Mouse (Mus musculus) MEL (cell line): ENCODE data around the gene Fam213a. TPM values are rescaled to one million over a fixed set of nuclear protein-coding genes. Genes with fewer than 3 reads are reported as not detected.

Experiments used
- DNase-seq: peaks from one replicate; pipeline ENCODE4 v3.0.0; 2011; ENCODE audit warnings: low read depth, low spot score
- H3K27ac ChIP-seq: 2 replicates; pipeline ENCODE4 v1.5.1; 2012; ENCODE audit warnings: low read depth, mild to moderate bottlenecking, control low read depth, low read length, moderate library complexity; ENCODE audit not compliant: control insufficient read depth
- H3K27me3 ChIP-seq, 2 experiments: fragments of 150-350 bp in 1 of 2; sonication (generic) in 1 of 2; 2 replicates each; pipeline ENCODE4 v1.6.1; 2012; ENCODE audit warnings: low read length in 2 of 2, mild to moderate bottlenecking in 2 of 2, improper control_type of control experiment in 1 of 2, moderate library complexity in 1 of 2; ENCODE audit not compliant: insufficient read depth in 2 of 2, control insufficient read depth in 1 of 2
- H3K36me3 ChIP-seq, 2 experiments: 2 replicates each; pipeline ENCODE4 v1.6.1; 2012 to 2014; ENCODE audit warnings: low read length in 2 of 2, improper control_type of control experiment in 1 of 2, inconsistent platforms in 1 of 2, mild to moderate bottlenecking in 1 of 2; ENCODE audit not compliant: insufficient read depth in 2 of 2, control insufficient read depth in 1 of 2
- H3K4me1 ChIP-seq, 2 experiments: fragments of 150-350 bp in 1 of 2; sonication (generic) in 1 of 2; 2 replicates each; pipeline ENCODE4 v1.6.1; 2012; ENCODE audit warnings: low read length in 2 of 2, improper control_type of control experiment in 1 of 2, mild to moderate bottlenecking in 1 of 2; ENCODE audit not compliant: insufficient read depth in 2 of 2, control insufficient read depth in 1 of 2
- H3K4me3 ChIP-seq, 2 experiments: fragments of 150-350 bp in 1 of 2; sonication (generic) in 1 of 2; 2 replicates each; pipeline ENCODE4 v1.5.1; 2012; ENCODE audit warnings: low read depth in 2 of 2, low read length in 2 of 2, mild to moderate bottlenecking in 2 of 2, moderate library complexity in 2 of 2, control low read depth in 1 of 2, improper control_type of control experiment in 1 of 2; ENCODE audit not compliant: control insufficient read depth in 1 of 2, insufficient read depth in 1 of 2
- H3K79me2 ChIP-seq: 2 replicates; pipeline ENCODE4 v1.6.1; 2012; ENCODE audit warnings: mild to moderate bottlenecking, low read length, moderate library complexity; ENCODE audit not compliant: control insufficient read depth, poor library complexity, insufficient read depth
- H3K9ac ChIP-seq: 2 replicates; pipeline ENCODE4 v1.6.1; 2012; ENCODE audit warnings: low read depth, mild to moderate bottlenecking, control low read depth, low read length, moderate library complexity; ENCODE audit not compliant: control insufficient read depth, poor library complexity, severe bottlenecking
- H3K9me3 ChIP-seq: fragments of 150-350 bp; sonication (generic); replicated peaks from 2 replicates; pipeline ENCODE4 v1.6.1; 2012; ENCODE audit warnings: mild to moderate bottlenecking, low read length, improper control_type of control experiment, moderate library complexity; ENCODE audit not compliant: insufficient read depth
- BHLHE40 ChIP-seq: IDR thresholded peaks from 2 replicates; pipeline ENCODE4 v1.6.1; 2012; ENCODE audit warnings: low read depth, mild to moderate bottlenecking, inconsistent platforms, low read length, improper control_type of control experiment, borderline replicate concordance
- E2F4 ChIP-seq: IDR thresholded peaks from 2 replicates; pipeline ENCODE4 v1.6.1; 2011; ENCODE audit warnings: low read depth, low read length, improper control_type of control experiment, borderline replicate concordance
- EP300 ChIP-seq, 2 experiments: IDR thresholded peaks; 2 replicates each; pipeline ENCODE4 v1.6.1; 2011; ENCODE audit warnings: improper control_type of control experiment in 2 of 2, low read length in 2 of 2, low read depth in 1 of 2, mild to moderate bottlenecking in 1 of 2
- ETS1 ChIP-seq: IDR thresholded peaks from 2 replicates; pipeline ENCODE4 v1.6.1; 2012; ENCODE audit warnings: low read depth, mild to moderate bottlenecking, inconsistent platforms, low read length, improper control_type of control experiment, moderate library complexity
- GABPA ChIP-seq: IDR thresholded peaks from 2 replicates; pipeline ENCODE4 v1.6.1; 2012; ENCODE audit warnings: low read depth, mild to moderate bottlenecking, inconsistent platforms, low read length, improper control_type of control experiment, moderate library complexity
- GATA1 ChIP-seq: IDR thresholded peaks from 2 replicates; pipeline ENCODE4 v1.6.1; 2011; ENCODE audit warnings: low read depth, low read length, improper control_type of control experiment
- HCFC1 ChIP-seq: IDR thresholded peaks from 2 replicates; pipeline ENCODE4 v1.6.1; 2012; ENCODE audit warnings: low read depth, mild to moderate bottlenecking, inconsistent platforms, low read length, improper control_type of control experiment, moderate library complexity
- JUND ChIP-seq: IDR thresholded peaks from 2 replicates; pipeline ENCODE4 v1.6.1; 2011; ENCODE audit warnings: low read depth, mild to moderate bottlenecking, improper control_type of control experiment, low read length
- MAFK ChIP-seq: IDR thresholded peaks from 2 replicates; pipeline ENCODE4 v1.6.1; 2011; ENCODE audit warnings: low read depth, mild to moderate bottlenecking, low read length, improper control_type of control experiment, borderline replicate concordance
- MAZ ChIP-seq: IDR thresholded peaks from 2 replicates; pipeline ENCODE4 v1.6.1; 2012; ENCODE audit warnings: low read depth, mild to moderate bottlenecking, inconsistent platforms, low read length, improper control_type of control experiment
- MEF2A ChIP-seq: IDR thresholded peaks from 2 replicates; pipeline ENCODE4 v1.6.1; 2014; ENCODE audit warnings: low read depth, mild to moderate bottlenecking, inconsistent platforms, low read length, improper control_type of control experiment; ENCODE audit not compliant: poor library complexity, insufficient replicate concordance, severe bottlenecking; ENCODE audit errors: extremely low read depth
- MYB ChIP-seq: IDR thresholded peaks from 2 replicates; pipeline ENCODE4 v1.6.1; 2011; ENCODE audit warnings: mild to moderate bottlenecking, low read depth, low read length, improper control_type of control experiment
- MYC ChIP-seq: IDR thresholded peaks from 2 replicates; pipeline ENCODE4 v1.6.1; 2011; ENCODE audit warnings: low read depth, mild to moderate bottlenecking, low read length, improper control_type of control experiment, moderate library complexity
- NELFE ChIP-seq: IDR thresholded peaks from 2 replicates; pipeline ENCODE4 v1.6.1; 2011; ENCODE audit warnings: low read depth, low read length, improper control_type of control experiment
- NRF1 ChIP-seq: IDR thresholded peaks from 2 replicates; pipeline ENCODE4 v1.6.1; 2014; ENCODE audit warnings: low read depth, mild to moderate bottlenecking, inconsistent platforms, low read length, improper control_type of control experiment, moderate library complexity; ENCODE audit not compliant: poor library complexity, insufficient read depth, severe bottlenecking
- POLR2AphosphoS2 ChIP-seq: IDR thresholded peaks from 2 replicates; pipeline ENCODE4 v1.6.1; 2011; ENCODE audit warnings: low read length, improper control_type of control experiment
- POLR2AphosphoS5 ChIP-seq: IDR thresholded peaks from 2 replicates; pipeline ENCODE4 v1.6.1; 2012; ENCODE audit warnings: low read depth, borderline replicate concordance, mild to moderate bottlenecking, inconsistent platforms, low read length, moderate library complexity, mixed read lengths
- RCOR1 ChIP-seq: IDR thresholded peaks from 2 replicates; pipeline ENCODE4 v1.6.1; 2012; ENCODE audit warnings: low read depth, mild to moderate bottlenecking, inconsistent platforms, low read length, improper control_type of control experiment
- SIN3A ChIP-seq: IDR thresholded peaks from 2 replicates; pipeline ENCODE4 v1.6.1; 2012; ENCODE audit warnings: low read length, improper control_type of control experiment, inconsistent platforms
- SMC3 ChIP-seq: IDR thresholded peaks from 2 replicates; pipeline ENCODE4 v1.6.1; 2011; ENCODE audit warnings: low read depth, low read length, improper control_type of control experiment
- TAL1 ChIP-seq: IDR thresholded peaks from 2 replicates; pipeline ENCODE4 v1.6.1; 2012; ENCODE audit warnings: mild to moderate bottlenecking, inconsistent platforms, low read length, moderate library complexity, mixed read lengths
- TCF12 ChIP-seq: IDR thresholded peaks from 2 replicates; pipeline ENCODE4 v1.6.1; 2014; ENCODE audit warnings: low read depth, mild to moderate bottlenecking, inconsistent platforms, low read length, improper control_type of control experiment, moderate library complexity
- USF1 ChIP-seq: IDR thresholded peaks from 2 replicates; pipeline ENCODE4 v1.6.1; 2014; ENCODE audit warnings: low read depth, mild to moderate bottlenecking, inconsistent platforms, low read length, improper control_type of control experiment, moderate library complexity
- ZC3H11A ChIP-seq: IDR thresholded peaks from 2 replicates; pipeline ENCODE4 v1.6.1; 2012; ENCODE audit warnings: low read depth, mild to moderate bottlenecking, inconsistent platforms, low read length, improper control_type of control experiment
- ZKSCAN1 ChIP-seq: IDR thresholded peaks from 2 replicates; pipeline ENCODE4 v1.6.1; 2012; ENCODE audit warnings: low read depth, mild to moderate bottlenecking, inconsistent platforms, low read length, improper control_type of control experiment, moderate library complexity
- ZNF384 ChIP-seq: IDR thresholded peaks from 2 replicates; pipeline ENCODE4 v1.6.1; 2012; ENCODE audit warnings: low read depth, mild to moderate bottlenecking, inconsistent platforms, low read length, improper control_type of control experiment
- polyA plus RNA-seq, 2 experiments: library from polyadenylated mRNA; stranded (reverse) in 1 of 2; unstranded in 1 of 2; fragments of >175 nt in 1 of 2; fragments of >200 nt in 1 of 2; gene quantifications; 2 replicates each; pipeline versions ENCODE4 v1.2.1 to v1.2.4; 2012; ENCODE audit warnings: low replicate concordance in 2 of 2, low read depth in 1 of 2; ENCODE audit not compliant: insufficient read length in 2 of 2, insufficient read depth in 1 of 2, missing spikeins in 1 of 2
- total RNA-seq: library from RNA; depleted of rRNA; stranded (reverse); fragments of 300-350 nt; gene quantifications from 2 replicates; pipeline ENCODE4 v1.2.3, GENCODE M21; 2012

Gene Fam213a
- total and polyA plus RNA-seq, 3 experiments = 19.2 to 28.5 TPM; not detected in 1

DNA sequence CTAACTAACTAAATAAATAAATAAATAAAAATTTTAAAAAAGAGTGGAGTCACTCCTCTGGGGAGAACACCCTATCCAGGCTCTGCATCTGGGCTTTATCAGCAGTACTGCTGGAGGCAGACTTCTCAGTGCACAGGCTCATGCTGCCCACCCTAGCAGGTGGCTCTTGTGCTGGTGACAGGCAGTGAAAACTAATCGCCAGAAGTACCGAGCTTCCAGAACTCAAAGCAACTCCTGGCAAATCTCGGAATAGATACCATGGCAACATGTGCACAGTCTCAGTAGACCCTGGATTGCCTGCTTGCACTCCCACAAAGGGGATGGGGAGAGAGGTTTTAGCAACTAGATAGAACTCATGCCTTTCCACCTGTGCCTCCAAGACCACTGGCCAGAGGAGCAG is 6.7 kb downstream of the Fam213a start:
- Histone ChIP-seq H3K36me3 (peaks cover 0 to 26% of the 10 kb centered on the region in 2 experiments; a peak in 2 of 4 replicates), H3K27ac (no peak overlapping the region), H3K9ac (no peak overlapping the region), H3K4me3 (no peak overlapping the region), H3K79me2 (no peaks in the 10 kb centered on the region), H3K9me3 (no peaks in the 10 kb centered on the region), H3K27me3 (no peaks in the 10 kb centered on the region), H3K4me1 (peaks cover 19 to 29% of the 10 kb centered on the region in 2 experiments)
- DNase-seq = peak; percentile 52
- TF ChIP-seq SMC3 = no peak
- peak; percentile 63 for TF ChIP-seq ETS1
- TF ChIP-seq E2F4 = no peak
- TF ChIP-seq MAZ = no peak
- TF ChIP-seq NELFE = no peak
- peak; percentile 61 for TF ChIP-seq GATA1
- peak; percentile 37 to 71; a peak in 3 of 4 replicates for TF ChIP-seq EP300 (IDR thresholded peaks at IDR 0.05; ENCODE audit: low read depth in 1 of 2, low read length in 2 of 2)
- TF ChIP-seq SIN3A = peak; percentile 35; the same call in 1 of the 2 replicates
- TF ChIP-seq RCOR1 = 0 out of 2 replicates have a peak, but pooled peaks have one; percentile 24
- TF ChIP-seq TCF12 = peak; percentile 87
- no peak for TF ChIP-seq JUND
- peak; percentile 59 for TF ChIP-seq TAL1

- no peaks in the 10 kb centered on the region for H3K27me3 ChIP-seq
- H3K9ac ChIP-seq = no peak overlapping the region
- H3K36me3 ChIP-seq = peaks cover 0 to 26% of the 10 kb centered on the region in 2 experiments; a peak in 2 of 4 replicates
- H3K4me3 ChIP-seq = no peak overlapping the region
- H3K9me3 ChIP-seq = no peaks in the 10 kb centered on the region
- H3K79me2 ChIP-seq = no peaks in the 10 kb centered on the region
- no peak for TF ChIP-seq POLR2AphosphoS2
- TF ChIP-seq ZC3H11A = no peak
- TF ChIP-seq ZKSCAN1 = no peak
- TF ChIP-seq USF1 = no peak
- H3K4me1 ChIP-seq = peaks cover 19 to 29% of the 10 kb centered on the region in 2 experiments
- DNase-seq = peak; percentile 44
- no peak overlapping the region for H3K27ac ChIP-seq
Measured at GRCm38 (mm10) chr14:41006263-41006662, 7.3 kb downstream of the Fam213a start.

DNA sequence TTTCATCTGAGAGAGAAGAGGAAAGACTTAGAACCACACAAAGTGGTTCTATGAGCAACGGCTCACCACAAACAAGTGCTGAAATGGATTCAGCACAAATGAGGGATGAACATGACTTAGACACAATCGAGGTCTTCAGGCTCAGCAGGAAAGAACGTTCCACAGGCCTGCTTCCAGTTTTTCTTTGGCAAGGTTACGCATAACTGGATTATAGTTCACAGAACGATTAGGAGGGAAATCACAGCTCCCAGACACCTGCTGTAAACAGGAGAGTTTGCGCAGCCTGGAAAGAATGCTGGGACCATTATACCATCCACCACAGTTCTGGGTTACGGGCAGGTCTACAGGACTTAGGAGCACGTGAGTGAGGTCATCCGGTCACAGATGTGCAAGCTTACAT is 7.9 kb downstream of the Fam213a start:
- no peak overlapping the region for H3K27ac ChIP-seq
- H3K4me1 ChIP-seq = peaks cover 19 to 29% of the 10 kb centered on the region in 2 experiments
- no peaks in the 10 kb centered on the region for H3K27me3 ChIP-seq
- no peak overlapping the region for H3K9ac ChIP-seq
- H3K9me3 ChIP-seq = no peaks in the 10 kb centered on the region
- H3K36me3 ChIP-seq = peaks cover 0 to 26% of the 10 kb centered on the region in 2 experiments; a peak in 2 of 4 replicates
- no peak for DNase-seq
- TF ChIP-seq JUND (no peak), MYB (no peak), ZKSCAN1 (no peak), BHLHE40 (no peak), GABPA (no peak), ZNF384 (no peak), MAFK (no peak), NRF1 (no peak), MAZ (no peak), NELFE (no peak), POLR2AphosphoS5 (no peak), HCFC1 (no peak), MYC (no peak), MEF2A (no peak)
- H3K79me2 ChIP-seq = no peaks in the 10 kb centered on the region
- no peak overlapping the region for H3K4me3 ChIP-seq
